34 mouse cellular contexts compared by ENCODE assay signal in the genomic region with DNA sequence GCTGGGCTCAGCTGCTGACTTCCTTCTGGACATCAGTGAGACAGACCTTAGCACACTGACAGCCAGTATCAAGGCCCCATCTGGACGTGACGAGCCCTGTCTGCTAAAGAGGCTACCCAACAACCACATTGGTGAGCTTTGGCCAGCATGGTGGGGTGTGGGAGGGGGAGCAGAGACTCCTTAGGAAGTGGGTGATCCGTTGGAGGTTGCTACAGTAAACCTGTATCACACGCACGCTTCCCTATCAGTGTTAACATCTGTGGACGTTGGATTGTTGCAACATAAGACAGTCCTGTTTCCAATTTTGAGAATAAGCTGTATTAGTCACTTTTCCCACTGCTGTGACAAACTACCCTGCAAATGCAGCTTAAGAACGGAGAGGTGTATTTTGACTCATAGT. TPM values are rescaled to one million over a fixed set of nuclear protein-coding genes. Genes with fewer than 3 reads are reported as not detected.
A peak's percentile ranks its signal among the peaks of the same experiment; 100 is the strongest.
DNase-seq lines count a peak whose midpoint lies in the region; ATAC-seq and TF ChIP-seq lines count a peak whose summit lies in the region.
"Had no signal": no experiment of that assay in that cellular context is flagged by ENCODE, and none has a peak within 500 bp of the region (broad histone marks: within the 10 kb centered on the region; RNA-seq: fewer than 3 reads in every experiment).

No protein-coding gene starts in this region.

- no peaks in the 10 kb centered on the region for H3K9me3 ChIP-seq in liver, embryonic 11.5 days (ENCODE audit: control insufficient read depth, low read length)
- no peaks in the 10 kb centered on the region for H3K9me3 ChIP-seq in liver, postnatal 0 days (ENCODE audit: low read length)
- H3K9me3 ChIP-seq in hindbrain, postnatal 0 days (ENCODE audit: low read length): no peaks in the 10 kb centered on the region
- H3K9me3 ChIP-seq: embryonic facial prominence, embryonic 10.5 days; heart, embryonic 13.5 days; hindbrain, embryonic 12.5 days; limb, embryonic 10.5 days; liver, embryonic 15.5 days; neural tube, embryonic 12.5 days had no signal

- TF ChIP-seq EP300 in liver, postnatal 0 days (IDR thresholded peaks at IDR 0.05; ENCODE audit: low read depth): no peak

- peaks cover 17% of the 10 kb centered on the region; the same call in 1 of the 2 replicates for H3K36me3 ChIP-seq in liver, embryonic 11.5 days (ENCODE audit: control insufficient read depth, insufficient read depth, low read length)
- peaks cover 38% of the 10 kb centered on the region for H3K36me3 ChIP-seq in liver, postnatal 0 days (replicated peaks; ENCODE audit: insufficient read depth, low read length)
- H3K36me3 ChIP-seq in hindbrain, postnatal 0 days (ENCODE audit: insufficient read depth, low read length): peaks cover 69% of the 10 kb centered on the region

- no peak for TF ChIP-seq CTCF in liver, postnatal 0 days (IDR thresholded peaks at IDR 0.05; ENCODE audit: low read depth)
- TF ChIP-seq CTCF in hindbrain, postnatal 0 days (IDR thresholded peaks at IDR 0.05; ENCODE audit: low read depth): no peak

- H3K4me1 ChIP-seq in liver, embryonic 11.5 days (replicated peaks; ENCODE audit: control insufficient read depth, insufficient read depth, low read length): no peaks in the 10 kb centered on the region; the same call in 1 of the 2 replicates
- H3K4me1 ChIP-seq in liver, postnatal 0 days (ENCODE audit: insufficient read depth): no peaks in the 10 kb centered on the region
- no peaks in the 10 kb centered on the region for H3K4me1 ChIP-seq in hindbrain, postnatal 0 days (ENCODE audit: insufficient read depth, low read length)
- H3K4me1 ChIP-seq: embryonic facial prominence, embryonic 10.5 days; heart, embryonic 13.5 days; hindbrain, embryonic 12.5 days; limb, embryonic 10.5 days; neural tube, embryonic 12.5 days had no signal

- DNase-seq in liver, embryonic 11.5 days (ENCODE audit: low spot score): no peak
- DNase-seq in liver, postnatal 0 days: no peak
- no peak for DNase-seq in thymus, postnatal 36 days
- DNase-seq in left cerebral cortex, postnatal 14 days (ENCODE audit: low spot score in 2 of 2): no peak
- no peak for DNase-seq in hindbrain, postnatal 0 days (ENCODE audit: low spot score)
- DNase-seq: adrenal gland, postnatal 10 days; cerebellum, adult 9-11 months; gastrocnemius, postnatal 25 days; heart, adult 2 months; heart, postnatal 14 days; kidney, adult 2 months; layer of hippocampus, adult 9-11 months; midbrain, embryonic 14.5 days; retina, postnatal 1 day; right cerebral cortex, postnatal 25 days; spleen, adult 18-20 months; thymus, postnatal 25 days had no signal

- H3K4me3 ChIP-seq in liver, embryonic 11.5 days (ENCODE audit: low read depth, low read length): no peak overlapping the region
- H3K4me3 ChIP-seq in liver, postnatal 0 days (ENCODE audit: low read depth, low read length): no peak overlapping the region
- H3K4me3 ChIP-seq in hindbrain, postnatal 0 days (ENCODE audit: low read length): no peak overlapping the region
- H3K4me3 ChIP-seq: embryonic facial prominence, embryonic 10.5 days; heart, adult 2 months; heart, embryonic 13.5 days; hindbrain, embryonic 12.5 days; left cerebral cortex, adult 2 months; limb, embryonic 10.5 days; liver, embryonic 15.5 days; neural tube, embryonic 12.5 days had no signal

- intact Hi-C loops in left cerebral cortex, postnatal 14 days (cut with DNase I): no loop called here

- no peaks in the 10 kb centered on the region for H3K27me3 ChIP-seq in liver, embryonic 11.5 days (replicated peaks; ENCODE audit: control insufficient read depth, insufficient read depth, low read length)
- no peaks in the 10 kb centered on the region for H3K27me3 ChIP-seq in liver, postnatal 0 days (ENCODE audit: insufficient read depth, low read length)
- no peaks in the 10 kb centered on the region for H3K27me3 ChIP-seq in hindbrain, postnatal 0 days (ENCODE audit: insufficient read depth, low read length)
- H3K27me3 ChIP-seq: CH12.LX; heart, embryonic 13.5 days; hindbrain, embryonic 12.5 days; liver, embryonic 15.5 days; neural tube, embryonic 12.5 days had no signal

- no peak overlapping the region for H3K4me2 ChIP-seq in liver, embryonic 11.5 days
- H3K4me2 ChIP-seq in liver, postnatal 0 days (ENCODE audit: low read depth, low read length): no peak overlapping the region
- no peak overlapping the region for H3K4me2 ChIP-seq in hindbrain, postnatal 0 days (ENCODE audit: low read depth, low read length)
- H3K4me2 ChIP-seq: heart, embryonic 13.5 days; hindbrain, embryonic 12.5 days; liver, embryonic 15.5 days; neural tube, embryonic 12.5 days had no signal

- WGBS in liver, embryonic 11.5 days: 42% methylated on average over 7 of the region's 7 CpGs
- WGBS in liver, postnatal 0 days (ENCODE audit: insufficient replicate concordance): 37% methylated on average over 7 of the region's 7 CpGs
- 81% methylated on average over 7 of the region's 7 CpGs for WGBS in hindbrain, postnatal 0 days

- H3K9ac ChIP-seq in liver, embryonic 11.5 days (ENCODE audit: low read depth, low read length): no peak overlapping the region
- H3K9ac ChIP-seq in liver, postnatal 0 days (replicated peaks): no peak overlapping the region
- no peak overlapping the region for H3K9ac ChIP-seq in hindbrain, postnatal 0 days (replicated peaks; ENCODE audit: low read length)
- H3K9ac ChIP-seq: heart, embryonic 13.5 days; hindbrain, embryonic 12.5 days; liver, embryonic 15.5 days; neural tube, embryonic 12.5 days had no signal

- no peak overlapping the region for H3K27ac ChIP-seq in liver, embryonic 11.5 days (ENCODE audit: low read depth, low read length)
- H3K27ac ChIP-seq in liver, postnatal 0 days (ENCODE audit: low read depth): no peak overlapping the region
- H3K27ac ChIP-seq in hindbrain, postnatal 0 days: no peak overlapping the region
- H3K27ac ChIP-seq: embryonic facial prominence, embryonic 10.5 days; heart, adult 2 months; heart, embryonic 13.5 days; hindbrain, embryonic 12.5 days; kidney, postnatal 0 days; left cerebral cortex, adult 2 months; limb, embryonic 10.5 days; liver, embryonic 15.5 days; neural tube, embryonic 12.5 days had no signal

- 0 out of 2 replicates have a peak, but pooled peaks have one; percentile 10 for ATAC-seq in liver, embryonic 11.5 days (replicated peaks; ENCODE audit: low FRiP score)
- no peak for ATAC-seq in liver, postnatal 0 days
- peak; percentile 90 for ATAC-seq in granulocyte monocyte progenitor cell, adult 5-6 weeks (replicated peaks; ENCODE audit: poor library complexity, severe bottlenecking)
- peak; percentile 57 for ATAC-seq in megakaryocyte, adult 5-6 weeks (ENCODE audit: poor library complexity, severe bottlenecking)
- no peak for ATAC-seq in hindbrain, postnatal 0 days
- ATAC-seq: forebrain, embryonic 16.5 days had no signal

RNA-seq across cellular contexts. Expression of gene Gm45521, which starts 28.1 kb away (rescaled TPM):
- not detected in 2 replicates for polyA plus RNA-seq in liver, embryonic 11.5 days (2014; fragmentation: Nextera tagmentation; extraction: Ambion mirVana)
- not detected in 2 replicates for polyA plus RNA-seq in liver, postnatal 0 days (2015; fragmentation: Nextera tagmentation; extraction: Ambion mirVana)
- total RNA-seq in granulocyte monocyte progenitor cell, adult 5-6 weeks (2014; fragmentation: Nextera tagmentation): not detected in 2 replicates
- not detected in 2 replicates for total RNA-seq in granulocyte monocyte progenitor cell, adult 5-6 weeks (2017)
- total RNA-seq in megakaryocyte, adult 5-6 weeks (2015): not detected in 2 replicates
- total RNA-seq in megakaryocyte, adult 5-6 weeks (2017): not detected in 2 replicates
- not detected for total RNA-seq in left cerebral cortex, postnatal 14 days (2021)
- not detected in 2 replicates for total RNA-seq in hindbrain, postnatal 0 days (2014; rRNA removed)
- 0.23 TPM in 1 of 2 replicates, not detected in the other for polyA plus RNA-seq in hindbrain, postnatal 0 days (2015; fragmentation: Nextera tagmentation; extraction: Ambion mirVana)
- total RNA-seq: adrenal gland, postnatal 10 days; CH12.LX; gastrocnemius, postnatal 25 days; heart, adult 2 months; heart, postnatal 14 days; left cerebral cortex, adult 2 months had no signal
- polyA plus RNA-seq: cortical plate, adult 2 months; embryonic facial prominence, embryonic 10.5 days; heart, adult 2 months; heart, embryonic 13.5 days; intestine, embryonic 14.5 days; kidney, adult 2 months; kidney, postnatal 0 days; large intestine, adult 2 months; limb, embryonic 10.5 days; liver, embryonic 15.5 days; lung, embryonic 16.5 days; midbrain, embryonic 14.5 days; neural tube, embryonic 12.5 days; stomach, embryonic 14.5 days had no signal

Comparison
In these comparisons a context has a peak if more than half of its experiments do, and no peak if none do; other contexts are left out.
1. ATAC-seq: peak in liver, embryonic 11.5 days (single experiment), granulocyte monocyte progenitor cell, adult 5-6 weeks (single experiment) and megakaryocyte, adult 5-6 weeks (single experiment); none in liver, postnatal 0 days (single experiment) and hindbrain, postnatal 0 days (single experiment).